Mouse (Mus musculus) cortical plate, adult 2 months (tissue): ENCODE data around the gene Smagp.

Experiments used
- CTCF ChIP-seq: fragments of 200-500 bp; IDR thresholded peaks from 2 replicates; pipeline ENCODE4 v1.5.1; 2011; ENCODE audit warnings: mild to moderate bottlenecking, control low read depth, low read length; ENCODE audit not compliant: insufficient read depth; ENCODE audit errors: extremely low read depth
- POLR2A ChIP-seq: fragments of 200-500 bp; IDR thresholded peaks from 2 replicates; pipeline ENCODE4 v1.6.1; 2011; ENCODE audit warnings: mild to moderate bottlenecking, low read length, control low read depth; ENCODE audit not compliant: insufficient read depth; ENCODE audit errors: extremely low read depth

DNA sequence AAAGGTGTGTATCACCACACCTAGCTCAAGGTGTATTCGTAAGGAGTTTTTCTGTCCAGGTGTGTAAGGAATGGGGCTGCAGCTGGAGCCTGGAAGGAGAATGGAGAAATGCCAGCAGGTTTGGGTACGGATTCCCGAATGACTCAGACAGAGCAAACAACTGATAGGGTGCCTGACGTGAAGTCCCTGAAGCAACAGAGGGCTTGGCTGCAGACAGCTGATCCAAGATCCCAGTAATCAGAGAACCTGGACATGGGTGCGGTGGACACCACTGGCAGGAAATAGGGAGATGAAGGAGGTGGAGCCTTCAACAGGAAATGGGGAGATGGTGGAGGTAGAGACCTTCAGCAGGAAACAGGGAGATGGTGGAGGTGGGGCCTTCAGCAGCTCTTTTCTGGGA is 4.4 kb downstream of the Smagp start:
- no peak for TF ChIP-seq POLR2A
- no peak for TF ChIP-seq CTCF
